Mouse (Mus musculus) spleen, adult 2 months (tissue): ENCODE results near the gene Awat2.

Source experiments
- CTCF ChIP-seq: fragments of 200-500 bp; IDR thresholded peaks from 2 replicates; pipeline ENCODE4 v1.5.1; 2011; ENCODE audit warnings: mild to moderate bottlenecking, inconsistent platforms; ENCODE audit not compliant: insufficient read depth, insufficient read length, insufficient replicate concordance; ENCODE audit errors: extremely low read depth
- POLR2A ChIP-seq: fragments of 200-500 bp; IDR thresholded peaks from 2 replicates; pipeline ENCODE4 v1.6.1; 2011; ENCODE audit warnings: low read depth, low read length, inconsistent platforms

DNA sequence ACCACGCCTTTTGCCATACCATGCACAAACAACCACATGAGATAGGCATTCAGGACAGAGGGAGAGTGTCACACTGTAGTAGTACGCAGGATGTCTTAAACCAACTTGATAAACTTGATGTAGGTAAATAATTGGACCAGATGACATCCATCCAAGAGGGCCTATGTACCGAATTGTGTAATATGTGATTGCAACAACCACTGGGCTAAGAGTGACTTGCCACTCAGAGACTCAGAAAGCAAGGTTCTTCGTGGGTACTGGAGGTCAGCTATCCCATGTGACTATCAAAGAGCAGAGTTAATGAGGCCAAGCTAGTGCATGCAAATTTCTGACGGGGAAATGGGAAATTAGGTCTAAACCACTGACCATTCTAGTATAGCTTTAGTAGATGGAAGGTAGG lies 40.9 kb downstream of the Awat2 start:
- TF ChIP-seq POLR2A = no peak
- no peak for TF ChIP-seq CTCF
